Mouse (Mus musculus) liver, adult 2 months (tissue): ENCODE measurements at regions not wholly inside any gene's neighbourhood (a gene's known extent, or its start where the extent isn't known, plus 50 kb on each side); places are given as distances from the start of the nearest gene placed in this dataset.

Experiments
- DNase-seq: peaks from one replicate; pipeline ENCODE4 v3.0.0-alpha.2; 2011; ENCODE audit warnings: low read depth, low spot score; ENCODE audit errors: extremely low read depth
- H3K27ac ChIP-seq: fragments of 200-500 bp; replicated peaks from 2 replicates; pipeline ENCODE4 v1.5.1; 2012; ENCODE audit warnings: low read depth, mild to moderate bottlenecking, control low read depth, inconsistent platforms, low read length; ENCODE audit not compliant: insufficient read depth
- H3K27me3 ChIP-seq: fragments of 200-500 bp; 2 replicates; pipeline ENCODE4 v1.6.1; 2012; ENCODE audit warnings: mild to moderate bottlenecking, moderate library complexity, low read length, inconsistent platforms; ENCODE audit not compliant: control insufficient read depth, insufficient read depth
- H3K36me3 ChIP-seq: fragments of 200-500 bp; 2 replicates; pipeline ENCODE4 v1.6.1; 2012; ENCODE audit warnings: low read length, inconsistent platforms; ENCODE audit not compliant: control insufficient read depth, insufficient read depth
- H3K4me1 ChIP-seq: fragments of 200-500 bp; 2 replicates; pipeline ENCODE4 v1.6.1; 2011; ENCODE audit warnings: low read length; ENCODE audit not compliant: control insufficient read depth, insufficient read depth
- H3K4me3 ChIP-seq: fragments of 200-500 bp; 2 replicates; pipeline ENCODE4 v1.5.1; 2011; ENCODE audit warnings: low read depth, mild to moderate bottlenecking, control low read depth, low read length, moderate library complexity; ENCODE audit not compliant: insufficient read depth
- H3K79me2 ChIP-seq: fragments of 200-500 bp; 2 replicates; pipeline ENCODE4 v1.6.1; 2012; ENCODE audit warnings: inconsistent platforms, mild to moderate bottlenecking, low read length, moderate library complexity; ENCODE audit not compliant: control insufficient read depth, insufficient read depth
- H3K9ac ChIP-seq: fragments of 200-500 bp; 2 replicates; pipeline ENCODE4 v1.6.1; 2012; ENCODE audit warnings: low read depth, mild to moderate bottlenecking, control low read depth, inconsistent platforms, low read length
- CTCF ChIP-seq: fragments of 200-500 bp; IDR thresholded peaks from 2 replicates; pipeline ENCODE4 v1.5.1; 2011; ENCODE audit warnings: low read depth, low read length, control low read depth
- POLR2A ChIP-seq: fragments of 200-500 bp; IDR thresholded peaks from 2 replicates; pipeline ENCODE4 v1.6.1; 2011; ENCODE audit warnings: low read length, control low read depth; ENCODE audit not compliant: insufficient read depth; ENCODE audit errors: extremely low read depth
- WGBS: fragments of 180-500 bp; shearing (Covaris S2); methylation state at CpG from one replicate; pipeline ENCODE4 v1.1.7; 2018; 5-methylcytosine and 5-hydroxymethylcytosine counted together

- no peaks in the 10 kb centered on the region for H3K36me3 ChIP-seq
- WGBS: 84% methylated on average over 5 of the region's 5 CpGs
- no peak for TF ChIP-seq CTCF
- no peak for TF ChIP-seq POLR2A
- no peak overlapping the region for H3K27ac ChIP-seq
- no peak overlapping the region for H3K9ac ChIP-seq
- H3K79me2 ChIP-seq: no peaks in the 10 kb centered on the region
- no peak overlapping the region for H3K4me3 ChIP-seq
- H3K27me3 ChIP-seq: no peaks in the 10 kb centered on the region
- DNase-seq: no peak
- peaks cover 11% of the 10 kb centered on the region; the same call in 1 of the 2 replicates for H3K4me1 ChIP-seq
Measured at GRCm38 (mm10) chr1:184333086-184333485, 299.0 kb upstream of the 1700056E22Rik start.

GRCm38 (mm10) chr1:184330516-184331350 lies 296.6 kb upstream of the 1700056E22Rik start:
- peaks cover 11% of the 10 kb centered on the region; the same call in 1 of the 2 replicates for H3K4me1 ChIP-seq
- DNase-seq: peak; percentile 44
- H3K4me3 ChIP-seq: no peak overlapping the region
- H3K9ac ChIP-seq: no peak overlapping the region
- H3K27me3 ChIP-seq: peaks cover 2% of the 10 kb centered on the region; the same call in 1 of the 2 replicates
- WGBS: 68% methylated on average over 11 of the region's 11 CpGs
- no peak for TF ChIP-seq POLR2A
- TF ChIP-seq CTCF: no peak
- H3K27ac ChIP-seq: peak overlapping the region; percentile 44
- H3K36me3 ChIP-seq: no peaks in the 10 kb centered on the region
- H3K79me2 ChIP-seq: no peaks in the 10 kb centered on the region

DNA sequence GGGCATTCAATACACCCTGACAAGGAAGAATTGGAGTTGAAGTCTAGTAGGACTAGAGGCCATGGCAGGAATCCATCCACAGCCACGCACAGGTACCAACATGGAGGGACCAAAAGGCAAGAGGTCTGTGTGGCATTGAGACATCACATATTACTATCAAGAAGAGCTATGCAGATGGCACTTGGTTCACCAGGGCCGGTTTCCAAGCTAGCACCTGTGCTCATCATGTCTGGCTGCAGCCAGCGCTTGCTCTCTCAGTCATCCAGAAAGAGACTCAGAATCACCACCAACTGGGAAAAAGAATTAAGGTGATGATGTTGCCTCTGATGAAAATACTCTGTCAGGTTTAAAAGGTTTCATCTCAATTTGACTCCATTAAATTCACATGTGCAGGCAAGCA lies 292.1 kb upstream of the 1700056E22Rik start:
- Histone ChIP-seq H3K27me3 (peaks cover 2% of the 10 kb centered on the region; the same call in 1 of the 2 replicates), H3K79me2 (no peaks in the 10 kb centered on the region), H3K27ac (no peak overlapping the region), H3K4me1 (peaks cover 11% of the 10 kb centered on the region; the same call in 1 of the 2 replicates), H3K4me3 (no peak overlapping the region), H3K36me3 (no peaks in the 10 kb centered on the region), H3K9ac (no peak overlapping the region)
- no peak for TF ChIP-seq POLR2A
- TF ChIP-seq CTCF: no peak
- DNase-seq: no peak
- WGBS: 93% methylated on average over 3 of the region's 3 CpGs

- H3K27ac ChIP-seq: no peak overlapping the region
- no peaks in the 10 kb centered on the region for H3K79me2 ChIP-seq
- H3K9ac ChIP-seq: no peak overlapping the region
- no peak for DNase-seq
- 61% methylated on average over 2 of the region's 2 CpGs for WGBS
- no peak overlapping the region for H3K4me3 ChIP-seq
- peaks cover 2% of the 10 kb centered on the region; the same call in 1 of the 2 replicates for H3K27me3 ChIP-seq
- no peaks in the 10 kb centered on the region for H3K36me3 ChIP-seq
- TF ChIP-seq POLR2A (no peak), CTCF (no peak)
- peaks cover 4% of the 10 kb centered on the region; the same call in 1 of the 2 replicates for H3K4me1 ChIP-seq
Measured at GRCm38 (mm10) chr1:184324234-184324633, 290.1 kb upstream of the 1700056E22Rik start.

DNA sequence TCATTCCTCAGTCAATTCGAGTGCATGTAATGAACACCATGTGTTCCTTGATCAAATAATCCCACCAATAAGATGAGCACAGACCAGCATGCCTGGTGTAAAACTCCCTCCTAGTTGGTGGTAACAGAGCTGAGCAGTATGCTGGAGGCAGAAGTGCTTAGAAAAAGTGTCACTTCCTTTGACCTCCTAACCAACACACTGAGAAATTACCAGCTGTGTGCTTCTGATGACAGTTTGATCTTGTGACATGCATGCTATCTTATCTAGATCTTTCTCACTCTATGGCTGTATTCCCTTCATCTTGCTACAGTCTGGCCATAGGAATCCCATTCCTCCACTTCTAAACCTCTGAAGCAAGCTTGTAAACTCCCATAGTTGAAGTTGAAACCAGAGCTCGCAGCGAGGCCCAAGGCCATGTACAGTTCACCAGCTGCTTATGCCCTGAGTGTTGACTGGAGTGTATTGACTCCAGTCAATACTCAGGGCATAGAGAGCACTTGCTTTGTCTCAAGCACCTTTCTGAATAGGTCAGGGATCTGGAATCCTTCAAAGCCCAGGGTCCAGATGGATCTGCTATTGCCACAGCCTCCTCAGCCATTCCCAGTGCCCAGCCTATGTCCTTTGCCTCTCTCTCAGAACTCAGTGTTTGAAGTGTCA lies 286.5 kb upstream of the 1700056E22Rik start:
- no peak for DNase-seq
- Histone ChIP-seq H3K27ac (no peak overlapping the region), H3K9ac (no peak overlapping the region), H3K4me3 (no peak overlapping the region), H3K36me3 (no peaks in the 10 kb centered on the region), H3K27me3 (no peaks in the 10 kb centered on the region), H3K79me2 (no peaks in the 10 kb centered on the region), H3K4me1 (no peaks in the 10 kb centered on the region)
- TF ChIP-seq CTCF (no peak), POLR2A (no peak)
- 84% methylated on average over 3 of the region's 3 CpGs for WGBS
